Mouse (Mus musculus) small intestine, adult 2 months (tissue): Measurements from ENCODE around the gene Farsa.

Source experiments
- CTCF ChIP-seq: fragments of 200-500 bp; IDR thresholded peaks from 2 replicates; pipeline ENCODE4 v1.5.1; 2012; ENCODE audit warnings: low read depth, mild to moderate bottlenecking, control low read depth, inconsistent platforms, low read length, moderate library complexity, mixed read lengths; ENCODE audit not compliant: insufficient replicate concordance, insufficient read length; ENCODE audit errors: extremely low read depth
- POLR2A ChIP-seq: fragments of 200-500 bp; IDR thresholded peaks from 2 replicates; pipeline ENCODE4 v1.6.1; 2012; ENCODE audit warnings: low read depth, mild to moderate bottlenecking, control low read depth, inconsistent platforms, low read length, moderate library complexity

GRCm38 (mm10) chr8:84910551-84910950 is 53.8 kb downstream of the Farsa start:
- TF ChIP-seq POLR2A, result no peak
- TF ChIP-seq CTCF, result no peak
